ENCODE assay signal across 8 mouse cellular contexts in the genomic region with DNA sequence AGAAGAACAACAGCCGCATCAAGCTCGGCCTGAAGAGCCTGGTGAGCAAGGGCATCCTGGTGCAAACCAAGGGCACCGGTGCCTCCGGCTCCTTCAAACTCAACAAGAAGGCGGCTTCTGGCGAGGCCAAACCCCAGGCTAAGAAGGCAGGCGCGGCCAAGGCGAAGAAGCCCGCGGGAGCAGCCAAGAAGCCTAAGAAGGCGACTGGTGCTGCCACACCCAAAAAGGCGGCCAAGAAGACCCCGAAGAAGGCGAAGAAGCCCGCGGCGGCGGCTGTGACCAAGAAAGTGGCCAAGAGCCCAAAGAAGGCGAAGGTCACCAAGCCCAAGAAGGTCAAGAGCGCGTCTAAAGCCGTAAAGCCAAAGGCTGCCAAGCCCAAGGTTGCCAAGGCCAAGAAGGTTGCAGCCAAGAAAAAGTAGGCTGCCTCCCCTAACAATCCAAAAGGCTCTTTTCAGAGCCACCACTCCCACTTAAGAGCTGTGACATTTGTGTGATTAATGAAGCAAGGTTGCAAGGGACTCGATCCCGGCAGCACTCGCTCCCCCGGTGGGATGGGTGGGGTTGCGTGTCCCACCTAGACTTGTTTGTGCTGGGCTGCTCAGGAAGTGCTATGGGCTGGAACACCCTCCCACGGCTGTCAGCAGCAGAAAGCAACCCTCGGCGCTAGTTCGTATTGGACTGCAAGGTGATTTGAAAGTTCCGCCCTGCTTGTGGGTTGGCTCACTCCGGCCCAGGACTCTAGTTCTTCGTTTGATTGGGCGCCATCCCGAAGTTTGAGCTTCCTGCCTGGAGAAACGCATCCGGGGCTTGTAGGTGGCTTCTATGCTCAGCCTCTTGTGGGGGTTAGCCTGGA. TPM values are rescaled to one million over a fixed set of nuclear protein-coding genes. Genes with fewer than 3 reads are reported as not detected.
DNase-seq lines count a peak whose midpoint lies in the region; ATAC-seq lines count a peak whose summit lies in the region.

No protein-coding gene starts in this region.

- peak; percentile 65 for ATAC-seq in megakaryocyte, adult 5-6 weeks (ENCODE audit: poor library complexity, severe bottlenecking)

- DNase-seq in adipocyte (ENCODE audit: low spot score): peak; percentile 92
- DNase-seq in embryo, embryonic 10 days (ENCODE audit: low spot score): peak; percentile 94
- DNase-seq in gastrocnemius, postnatal 10 days: peak; percentile 78
- peak; percentile 96 for DNase-seq in induced T-regulatory cell, adult 2 months (ENCODE audit: low read depth)
- DNase-seq in left cerebral cortex, adult 8-10 months (ENCODE audit: low spot score in 2 of 2): peak; percentile 80 to 97
- peak; percentile 95 to 96 for DNase-seq in right cerebral cortex, adult 2 months (ENCODE audit: low spot score in 2 of 2)
- DNase-seq in urinary bladder, postnatal 10 days (ENCODE audit: low spot score): peak; percentile 55

RNA-seq across cellular contexts. Expression of a gene that starts 0.7 kb away (rescaled TPM):
- 100 to 1,000 TPM; 361 to 459 TPM for total RNA-seq in gastrocnemius, postnatal 10 days (2021)
- total RNA-seq in left cerebral cortex, adult 8-10 months (2022): 10 to 100 TPM; 69.7 to 80.4 (median 72.8) TPM
- total RNA-seq in megakaryocyte, adult 5-6 weeks (2015): 179 and 186 TPM in 2 replicates
- 1,288 and 1,327 TPM in 2 replicates for total RNA-seq in megakaryocyte, adult 5-6 weeks (2017)

RNA-seq across cellular contexts. Expression of a gene that starts 6.1 kb away (rescaled TPM):
- total RNA-seq in gastrocnemius, postnatal 10 days (2021): 10 to 100 TPM; 86.2 to 86.5 TPM
- 1 to 10 TPM; 1.1 to 3.3 (median 2.8) TPM for total RNA-seq in left cerebral cortex, adult 8-10 months (2022)
- 115 and 119 TPM in 2 replicates for total RNA-seq in megakaryocyte, adult 5-6 weeks (2015)
- total RNA-seq in megakaryocyte, adult 5-6 weeks (2017): 508 and 593 TPM in 2 replicates

RNA-seq across cellular contexts. Expression of a gene that starts 7.2 kb away (rescaled TPM):
- total RNA-seq in gastrocnemius, postnatal 10 days (2021): 100 to 1,000 TPM; 106 to 125 TPM
- 10 to 100 TPM; 12.3 to 18.8 (median 16.3) TPM for total RNA-seq in left cerebral cortex, adult 8-10 months (2022)
- 264 and 296 TPM in 2 replicates for total RNA-seq in megakaryocyte, adult 5-6 weeks (2015)
- 5,681 and 7,839 TPM in 2 replicates for total RNA-seq in megakaryocyte, adult 5-6 weeks (2017)

RNA-seq across cellular contexts. Expression of a gene that starts 11.6 kb away (rescaled TPM):
- 100 to 1,000 TPM; 187 to 217 TPM for total RNA-seq in gastrocnemius, postnatal 10 days (2021)
- 10 to 100 TPM; 18.4 to 30.4 (median 21.0) TPM for total RNA-seq in left cerebral cortex, adult 8-10 months (2022)
- 64.3 and 114 TPM in 2 replicates for total RNA-seq in megakaryocyte, adult 5-6 weeks (2015)
- total RNA-seq in megakaryocyte, adult 5-6 weeks (2017): 3,821 and 4,666 TPM in 2 replicates

RNA-seq across cellular contexts. Expression of a gene that starts 12.8 kb away (rescaled TPM):
- 100 to 1,000 TPM; 213 to 261 TPM for total RNA-seq in gastrocnemius, postnatal 10 days (2021)
- 10 to 100 TPM in 1 of 4 experiments, 1 to 10 TPM in 3; 5.3 to 12.2 (median 8.1) TPM for total RNA-seq in left cerebral cortex, adult 8-10 months (2022)
- total RNA-seq in megakaryocyte, adult 5-6 weeks (2015): 495 and 572 TPM in 2 replicates
- 546 and 613 TPM in 2 replicates for total RNA-seq in megakaryocyte, adult 5-6 weeks (2017)

Comparison
In these comparisons a context has a peak if more than half of its experiments do, and no peak if none do; other contexts are left out.
1. Peak in every context shown above with its lines: DNase-seq and ATAC-seq.
2. RNA of a gene that starts 6.1 kb away (total RNA-seq): 115 to 593 TPM in megakaryocyte, adult 5-6 weeks and 86.2 to 86.5 TPM in gastrocnemius, postnatal 10 days; 1.1 to 3.3 TPM in left cerebral cortex, adult 8-10 months; every median in the first group is over 10 times any median in the second.
3. RNA of a gene that starts 7.2 kb away (total RNA-seq): 264 to 7,839 TPM in megakaryocyte, adult 5-6 weeks and 106 to 125 TPM in gastrocnemius, postnatal 10 days; 12.3 to 18.8 TPM in left cerebral cortex, adult 8-10 months; every median in the first group is over 4 times any median in the second.